Mouse (Mus musculus) midbrain, embryonic 12.5 days (tissue): ENCODE measurements at regions not wholly inside any gene's neighbourhood (a gene's known extent, or its start where the extent isn't known, plus 50 kb on each side); places are given as distances from the start of the nearest gene placed in this dataset.

Experiments used
- ATAC-seq: fragments of 200-750 bp; cut with Nextera tagmentation; 2 replicates; pipeline ENCODE4 v1.8.0; 2017; ENCODE audit warnings: low read depth, moderate TSS enrichment, moderate library complexity; ENCODE audit not compliant: low FRiP score
- H3K27ac ChIP-seq: fragments of 300-500 bp; sonication (generic); replicated peaks from 2 replicates; pipeline ENCODE4 v1.5.1; 2016; ENCODE audit warnings: mild to moderate bottlenecking
- H3K27me3 ChIP-seq: fragments of 300-500 bp; sonication (generic); 2 replicates; pipeline ENCODE4 v1.6.1; 2016; ENCODE audit warnings: mild to moderate bottlenecking
- H3K36me3 ChIP-seq: fragments of 300-500 bp; sonication (generic); 2 replicates; pipeline ENCODE4 v1.6.1; 2016
- H3K4me1 ChIP-seq: fragments of 300-500 bp; sonication (generic); 2 replicates; pipeline ENCODE4 v1.6.1; 2016
- H3K4me2 ChIP-seq: fragments of 300-500 bp; sonication (generic); replicated peaks from 2 replicates; pipeline ENCODE4 v1.6.1; 2016; ENCODE audit warnings: mild to moderate bottlenecking, moderate library complexity
- H3K4me3 ChIP-seq: fragments of 300-500 bp; sonication (generic); 2 replicates; pipeline ENCODE4 v1.5.1; 2016; ENCODE audit warnings: mild to moderate bottlenecking
- H3K9ac ChIP-seq: fragments of 300-500 bp; sonication (generic); replicated peaks from 2 replicates; pipeline ENCODE4 v1.6.1; 2016; ENCODE audit warnings: mild to moderate bottlenecking, moderate library complexity
- H3K9me3 ChIP-seq: fragments of 300-500 bp; sonication (generic); 2 replicates; pipeline ENCODE4 v1.6.1; 2016; ENCODE audit warnings: mild to moderate bottlenecking
- WGBS: fragments of 180-500 bp; shearing (Covaris S2); methylation state at CpG from one replicate; pipeline ENCODE4 v1.1.7; 2016; 5-methylcytosine and 5-hydroxymethylcytosine counted together

DNA sequence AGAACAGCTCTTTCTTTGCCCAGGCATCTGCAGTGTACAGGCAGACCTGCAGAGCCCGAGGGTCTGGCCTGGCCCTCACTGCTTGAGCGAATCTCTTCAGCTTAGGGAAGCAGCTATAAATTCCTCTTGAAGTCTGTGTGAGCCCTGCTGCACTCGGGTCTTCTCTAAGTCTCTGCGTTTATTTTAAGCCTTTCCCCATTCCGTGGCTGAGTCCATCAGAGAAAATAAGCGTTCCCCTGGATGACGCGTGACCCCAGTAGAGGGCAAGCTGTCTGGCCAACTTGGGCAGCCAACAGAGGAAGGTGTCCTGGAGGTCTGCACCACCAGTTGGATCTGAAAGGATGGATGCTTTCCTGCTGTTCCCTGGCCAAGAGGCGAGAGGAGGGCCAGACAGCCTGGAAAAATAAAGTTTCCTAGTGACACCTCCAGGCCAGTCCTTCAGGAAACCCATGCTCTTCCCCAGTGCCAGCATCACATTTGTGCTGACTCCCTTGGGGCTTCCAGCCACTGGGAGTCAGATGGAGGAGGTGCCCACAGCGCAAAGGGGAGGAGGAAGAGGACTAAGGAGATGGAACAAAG lies 213.9 kb upstream of the Tle3 start:
- no peaks in the 10 kb centered on the region for H3K9me3 ChIP-seq
- no peaks in the 10 kb centered on the region for H3K36me3 ChIP-seq
- H3K4me3 ChIP-seq, result no peak overlapping the region
- H3K9ac ChIP-seq, result no peak overlapping the region
- 51% methylated on average over 10 of the region's 10 CpGs for WGBS
- ATAC-seq, result no peak
- H3K4me1 ChIP-seq, result peaks cover 45% of the 10 kb centered on the region
- no peak overlapping the region for H3K27ac ChIP-seq
- no peak overlapping the region for H3K4me2 ChIP-seq
- H3K27me3 ChIP-seq, result peaks cover 27% of the 10 kb centered on the region

DNA sequence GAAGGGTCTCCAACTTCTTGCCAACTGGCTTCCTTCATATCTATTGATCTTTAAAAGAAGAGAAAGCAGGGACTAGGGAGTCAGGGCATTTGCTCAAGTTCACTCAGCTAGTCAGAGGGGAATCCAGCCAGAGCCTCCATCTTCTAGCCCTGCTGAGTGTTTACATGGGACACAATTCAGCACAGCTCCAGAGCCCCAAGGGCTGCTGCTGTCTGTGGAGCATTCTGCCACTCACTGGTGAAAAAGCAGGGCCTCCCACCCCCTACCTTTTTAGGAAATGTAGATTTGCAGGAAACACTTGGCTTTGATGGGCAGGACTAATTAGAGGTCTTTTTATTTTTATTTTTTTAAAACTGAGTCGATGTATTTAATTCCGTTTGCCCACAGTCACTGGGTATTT lies 213.0 kb upstream of the Tle3 start:
- H3K36me3 ChIP-seq, result no peaks in the 10 kb centered on the region
- H3K9me3 ChIP-seq, result no peaks in the 10 kb centered on the region
- H3K4me3 ChIP-seq, result no peak overlapping the region
- H3K27ac ChIP-seq, result no peak overlapping the region
- no peak overlapping the region for H3K4me2 ChIP-seq
- 86% methylated on average over 2 of the region's 2 CpGs for WGBS
- peaks cover 49% of the 10 kb centered on the region for H3K4me1 ChIP-seq
- no peak overlapping the region for H3K9ac ChIP-seq
- peaks cover 27% of the 10 kb centered on the region for H3K27me3 ChIP-seq
- no peak for ATAC-seq

DNA sequence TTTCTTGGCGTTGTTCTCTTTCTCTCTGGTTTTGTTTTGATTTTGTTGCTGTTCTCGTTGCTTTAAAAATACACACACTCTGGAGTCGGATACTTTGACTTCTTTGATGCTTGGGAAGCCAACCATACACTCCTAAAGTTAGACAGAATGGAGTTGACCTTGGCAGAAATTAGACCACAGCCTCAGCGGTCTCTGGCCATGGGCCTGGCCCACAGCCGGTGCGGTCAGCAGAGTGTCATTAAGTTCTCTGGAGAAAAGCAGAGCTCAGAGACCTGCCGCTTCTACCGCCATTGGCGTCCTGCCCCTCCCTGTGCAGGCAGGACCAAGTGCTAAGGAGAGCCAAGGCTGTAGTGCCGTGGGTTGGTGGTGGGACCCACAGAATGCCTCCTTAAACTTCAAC lies 212.6 kb upstream of the Tle3 start:
- no peak overlapping the region for H3K9ac ChIP-seq
- H3K36me3 ChIP-seq, result no peaks in the 10 kb centered on the region
- no peak overlapping the region for H3K4me2 ChIP-seq
- H3K4me3 ChIP-seq, result no peak overlapping the region
- peaks cover 49% of the 10 kb centered on the region for H3K4me1 ChIP-seq
- 90% methylated on average over 10 of the region's 10 CpGs for WGBS
- H3K9me3 ChIP-seq, result no peaks in the 10 kb centered on the region
- ATAC-seq, result no peak
- H3K27ac ChIP-seq, result no peak overlapping the region
- H3K27me3 ChIP-seq, result peaks cover 24% of the 10 kb centered on the region

DNA sequence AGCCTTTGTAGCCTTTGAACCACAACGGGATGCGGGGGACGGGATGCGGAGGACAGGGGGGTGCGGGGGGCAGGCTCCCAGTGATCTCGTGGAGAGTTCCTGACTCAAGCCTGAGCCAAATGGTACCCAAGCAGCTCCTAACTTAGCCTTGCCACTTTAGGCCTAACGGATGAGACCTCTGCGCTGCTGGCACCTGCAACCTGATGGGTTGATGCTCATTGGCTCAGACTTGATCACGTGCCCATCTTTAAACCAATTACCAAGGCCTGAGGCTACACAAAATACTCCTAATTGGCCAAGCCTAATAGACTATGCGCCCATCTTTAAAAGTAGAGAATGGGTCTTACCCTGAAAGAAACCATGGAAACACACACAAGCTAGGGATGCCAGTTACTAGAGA lies 209.3 kb upstream of the Tle3 start:
- no peak overlapping the region for H3K27ac ChIP-seq
- no peaks in the 10 kb centered on the region for H3K36me3 ChIP-seq
- 89% methylated on average over 10 of the region's 10 CpGs for WGBS
- ATAC-seq, result no peak
- peaks cover 39% of the 10 kb centered on the region for H3K4me1 ChIP-seq
- H3K27me3 ChIP-seq, result peaks cover 19% of the 10 kb centered on the region
- H3K9me3 ChIP-seq, result no peaks in the 10 kb centered on the region
- H3K4me3 ChIP-seq, result no peak overlapping the region
- no peak overlapping the region for H3K9ac ChIP-seq
- no peak overlapping the region for H3K4me2 ChIP-seq

DNA sequence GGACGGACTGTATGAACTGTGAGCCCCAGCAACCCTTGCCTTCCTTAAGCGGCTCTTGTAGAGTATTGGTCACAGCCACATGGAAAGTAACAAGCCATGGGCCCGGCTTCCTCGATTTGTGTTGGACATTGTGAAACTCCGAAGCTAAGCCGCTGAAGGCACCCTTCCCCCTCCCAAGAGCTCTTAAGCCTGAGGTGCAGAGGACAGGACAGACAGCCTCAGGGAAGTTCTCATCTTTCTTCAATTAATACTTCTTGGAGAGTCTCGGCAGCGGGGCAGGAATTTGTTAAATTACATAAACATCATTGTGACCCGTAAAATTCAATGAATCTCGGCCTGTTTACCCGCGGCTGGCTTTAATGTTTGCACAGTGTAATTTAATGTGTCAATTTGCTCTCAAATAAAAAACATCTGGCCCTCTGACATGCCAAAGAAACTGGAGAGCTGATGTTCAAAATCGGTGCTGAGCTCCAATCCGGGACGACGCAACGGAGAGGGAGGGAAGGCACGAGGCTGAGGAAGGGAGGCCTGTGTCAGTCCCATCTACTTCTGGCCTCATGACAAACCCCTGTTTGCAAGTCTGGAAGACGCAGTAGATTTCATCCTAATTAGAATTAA lies 208.4 kb upstream of the Tle3 start:
- peaks cover 13% of the 10 kb centered on the region for H3K27me3 ChIP-seq
- H3K9me3 ChIP-seq, result no peaks in the 10 kb centered on the region
- H3K4me2 ChIP-seq, result no peak overlapping the region
- H3K36me3 ChIP-seq, result no peaks in the 10 kb centered on the region
- peaks cover 36% of the 10 kb centered on the region for H3K4me1 ChIP-seq
- H3K4me3 ChIP-seq, result no peak overlapping the region
- WGBS, result 68% methylated on average over 19 of the region's 19 CpGs
- ATAC-seq, result no peak
- no peak overlapping the region for H3K9ac ChIP-seq
- no peak overlapping the region; the same call in 1 of the 2 replicates for H3K27ac ChIP-seq

DNA sequence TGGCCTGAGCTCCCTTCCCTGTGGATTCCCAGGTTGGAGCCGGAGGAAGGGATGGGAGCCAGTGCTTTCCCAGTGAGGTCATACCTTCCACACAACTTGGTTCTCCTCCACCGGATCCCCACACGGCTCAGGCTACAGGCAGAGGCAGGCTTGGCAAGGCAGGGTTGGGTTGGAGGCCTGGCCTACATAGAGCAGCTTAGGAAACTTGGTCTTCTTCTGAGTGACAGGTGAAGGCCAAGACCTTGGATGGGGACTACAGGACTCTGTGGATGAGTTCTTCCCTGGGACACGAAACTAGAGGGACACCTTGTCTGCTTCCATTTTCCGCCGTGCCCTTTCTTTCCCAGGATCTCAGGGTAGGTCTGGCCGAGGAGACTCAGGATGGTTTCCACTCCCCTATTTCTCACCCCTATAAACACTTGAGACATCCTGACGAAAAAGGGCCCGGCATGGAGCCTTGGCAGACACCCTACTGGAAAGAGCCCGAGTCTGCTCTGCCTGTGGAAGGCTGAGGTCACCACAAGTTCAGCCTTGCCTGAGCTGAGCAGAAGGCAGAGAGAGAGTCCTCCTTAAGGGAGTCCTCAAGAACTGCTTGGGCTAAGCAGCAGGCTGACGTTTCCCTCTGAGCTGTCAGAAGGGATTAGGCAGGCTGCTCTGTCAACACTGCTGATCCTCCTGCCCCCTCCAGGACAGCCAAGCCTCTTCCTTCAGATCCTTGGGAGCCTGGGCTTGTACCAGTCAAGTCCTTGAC lies 207.5 kb upstream of the Tle3 start:
- ATAC-seq, result no peak
- no peak overlapping the region for H3K4me3 ChIP-seq

DNA sequence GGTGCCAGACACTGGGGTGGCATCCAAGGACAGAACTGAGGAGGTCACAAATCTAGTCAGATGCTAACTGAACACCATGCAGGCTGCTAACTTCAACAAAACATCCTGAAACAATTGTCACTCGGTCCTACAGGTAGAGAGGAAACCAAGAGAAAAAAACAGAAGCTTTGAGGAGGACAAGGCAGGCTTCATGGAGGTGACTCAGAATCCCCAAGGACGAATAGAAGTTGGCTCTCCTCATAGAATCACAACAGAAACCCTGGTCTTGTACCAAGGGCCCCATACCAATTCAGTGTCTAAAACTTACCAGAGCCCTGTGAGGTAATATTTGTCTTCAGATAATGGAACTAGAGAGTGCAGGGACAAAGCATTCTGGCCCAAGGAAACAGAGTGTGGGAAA lies 206.1 kb upstream of the Tle3 start:
- no peaks in the 10 kb centered on the region for H3K36me3 ChIP-seq
- peaks cover 8% of the 10 kb centered on the region for H3K27me3 ChIP-seq
- no peak overlapping the region for H3K4me2 ChIP-seq
- H3K4me3 ChIP-seq, result no peak overlapping the region
- no peak overlapping the region for H3K9ac ChIP-seq
- no peaks in the 10 kb centered on the region for H3K9me3 ChIP-seq
- H3K4me1 ChIP-seq, result peaks cover 31% of the 10 kb centered on the region
- WGBS, result 81% methylated on average over 2 of the region's 2 CpGs
- H3K27ac ChIP-seq, result no peak overlapping the region
- ATAC-seq, result no peak

More for the DNA sequence above, 207.5 kb upstream of the Tle3 start:
- Histone ChIP-seq H3K9me3 (no peaks in the 10 kb centered on the region), H3K9ac (no peak overlapping the region), H3K27me3 (peaks cover 9% of the 10 kb centered on the region; the same call in 1 of the 2 replicates), H3K27ac (no peak overlapping the region), H3K4me1 (peaks cover 31% of the 10 kb centered on the region), H3K36me3 (no peaks in the 10 kb centered on the region), H3K4me2 (no peak overlapping the region)
- 58% methylated on average over 11 of the region's 11 CpGs for WGBS

DNA sequence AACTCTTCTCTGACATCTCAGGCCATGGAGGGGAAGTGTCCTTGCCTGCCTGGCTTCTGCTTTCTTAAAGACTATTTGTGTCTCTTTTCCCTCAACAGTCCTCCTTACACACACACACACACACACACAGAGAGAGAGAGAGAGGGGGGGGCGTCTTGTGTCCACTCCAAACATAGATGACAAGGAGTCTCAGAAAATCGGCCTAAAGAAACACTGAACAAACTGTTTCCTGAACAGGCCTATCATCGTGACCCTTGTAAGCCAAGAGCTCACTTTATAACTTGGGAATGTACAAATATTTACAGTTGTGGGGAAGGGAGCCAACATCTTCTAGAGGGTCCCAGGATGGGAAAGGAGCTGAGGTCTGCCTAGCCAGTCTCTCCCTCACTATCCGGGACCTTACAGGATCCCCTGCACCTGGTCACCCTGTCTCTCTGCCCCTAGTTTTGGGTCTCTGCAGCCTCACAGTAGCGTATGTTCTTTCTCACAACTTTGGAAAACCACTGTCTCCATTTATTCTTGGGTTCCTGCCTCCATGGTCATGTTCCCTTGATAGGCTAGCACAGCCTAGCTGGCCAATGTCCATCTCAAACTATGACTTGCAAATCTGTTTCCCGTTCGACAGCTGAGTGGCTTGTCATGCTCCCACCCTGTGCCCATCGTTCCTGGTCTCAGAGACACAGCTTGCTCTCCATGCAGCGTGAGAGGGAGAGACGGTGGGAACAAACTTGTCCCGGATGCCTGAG lies 204.9 kb upstream of the Tle3 start:
- H3K4me3 ChIP-seq, result no peak overlapping the region
- no peak overlapping the region for H3K9ac ChIP-seq
- 83% methylated on average over 11 of the region's 11 CpGs for WGBS
- peaks cover 2% of the 10 kb centered on the region; the same call in 1 of the 2 replicates for H3K27me3 ChIP-seq
- peaks cover 32% of the 10 kb centered on the region for H3K4me1 ChIP-seq
- no peak overlapping the region for H3K27ac ChIP-seq
- no peaks in the 10 kb centered on the region for H3K36me3 ChIP-seq
- ATAC-seq, result no peak
- H3K9me3 ChIP-seq, result no peaks in the 10 kb centered on the region
- H3K4me2 ChIP-seq, result no peak overlapping the region

DNA sequence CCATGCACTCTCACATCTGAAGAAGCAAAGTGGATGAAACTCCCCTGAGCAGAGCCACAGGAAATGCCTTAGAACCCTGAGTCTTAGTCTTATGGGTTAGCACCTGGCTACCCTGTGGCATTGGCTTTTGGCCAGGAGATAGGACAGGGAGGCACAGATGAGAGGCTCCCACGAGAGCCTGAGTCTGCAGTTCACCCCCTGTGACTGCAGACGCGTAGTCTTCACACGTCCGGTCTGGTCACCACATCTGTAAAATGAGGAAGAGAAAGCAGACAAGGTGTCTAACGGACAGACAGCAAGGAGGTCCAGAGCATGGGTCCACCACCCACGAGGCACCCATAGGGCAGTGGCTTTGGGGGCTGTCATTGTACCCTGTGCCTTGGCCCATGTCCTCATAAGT lies 203.2 kb upstream of the Tle3 start:
- Histone ChIP-seq H3K27me3 (no peaks in the 10 kb centered on the region; the same call in 1 of the 2 replicates), H3K27ac (no peak overlapping the region), H3K9ac (no peak overlapping the region), H3K36me3 (no peaks in the 10 kb centered on the region), H3K4me2 (no peak overlapping the region), H3K9me3 (no peaks in the 10 kb centered on the region), H3K4me3 (no peak overlapping the region), H3K4me1 (peaks cover 22% of the 10 kb centered on the region)
- no peak for ATAC-seq
- 82% methylated on average over 7 of the region's 7 CpGs for WGBS

DNA sequence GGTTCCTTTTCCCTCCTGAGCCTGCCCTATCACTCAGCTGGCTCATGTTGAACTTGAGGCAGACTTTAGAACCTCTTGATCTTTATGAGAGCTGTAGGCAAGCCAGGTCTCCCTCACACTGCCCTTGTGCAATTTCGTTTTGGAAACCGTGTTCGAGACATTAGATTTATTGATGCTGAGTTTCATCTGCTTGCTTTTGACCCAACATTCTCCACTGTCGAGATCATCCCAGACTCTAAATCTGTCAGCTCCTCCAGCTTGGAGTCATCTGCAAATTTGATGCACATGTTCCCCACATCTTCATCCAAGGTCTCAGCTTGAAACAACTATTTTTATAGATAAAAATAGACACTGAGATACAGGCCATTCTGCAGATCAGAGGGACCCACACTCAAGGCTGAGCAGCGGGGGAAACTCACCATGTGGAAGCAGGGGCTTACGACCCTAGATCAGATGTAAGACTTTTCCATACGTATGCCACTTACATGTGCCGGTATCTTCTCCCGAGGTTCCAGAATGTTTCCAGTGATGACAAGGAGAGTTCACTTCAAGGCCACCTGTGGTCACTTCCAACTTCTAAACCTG lies 202.6 kb upstream of the Tle3 start:
- Histone ChIP-seq H3K9ac (no peak overlapping the region), H3K27me3 (no peaks in the 10 kb centered on the region; the same call in 1 of the 2 replicates), H3K4me1 (peaks cover 15% of the 10 kb centered on the region), H3K4me3 (no peak overlapping the region), H3K9me3 (no peaks in the 10 kb centered on the region), H3K27ac (no peak overlapping the region), H3K36me3 (no peaks in the 10 kb centered on the region), H3K4me2 (no peak overlapping the region)
- no peak for ATAC-seq
- WGBS, result 90% methylated on average over 9 of the region's 9 CpGs

DNA sequence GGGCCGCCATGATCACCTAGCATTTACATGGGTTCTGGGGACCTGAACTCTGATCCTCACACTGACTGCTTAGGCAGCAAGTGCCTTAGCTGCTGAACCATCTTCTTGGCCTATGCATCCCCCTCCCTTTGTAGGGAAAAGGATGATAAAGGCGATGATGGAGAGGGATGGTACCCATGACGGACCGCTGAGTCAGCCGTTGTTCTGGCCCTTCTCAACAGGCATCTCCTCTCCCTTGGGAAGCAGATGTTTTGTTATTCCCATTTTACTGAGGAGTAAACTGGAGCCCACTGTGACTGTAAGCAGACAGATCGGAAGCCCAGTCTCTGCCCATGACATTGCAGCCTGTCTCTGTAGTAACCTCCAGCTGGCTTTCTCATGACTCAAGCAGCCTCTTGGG lies 201.2 kb upstream of the Tle3 start:
- H3K9ac ChIP-seq, result no peak overlapping the region
- no peak overlapping the region for H3K4me2 ChIP-seq
- no peak overlapping the region for H3K4me3 ChIP-seq
- H3K36me3 ChIP-seq, result no peaks in the 10 kb centered on the region
- WGBS, result 94% methylated on average over 6 of the region's 6 CpGs
- H3K27ac ChIP-seq, result no peak overlapping the region
- H3K4me1 ChIP-seq, result peaks cover 8% of the 10 kb centered on the region; the same call in 1 of the 2 replicates
- H3K9me3 ChIP-seq, result no peaks in the 10 kb centered on the region
- no peak for ATAC-seq
- H3K27me3 ChIP-seq, result no peaks in the 10 kb centered on the region; the same call in 1 of the 2 replicates
